ENCODE assay signal across 11 mouse cellular contexts in the genomic region with DNA sequence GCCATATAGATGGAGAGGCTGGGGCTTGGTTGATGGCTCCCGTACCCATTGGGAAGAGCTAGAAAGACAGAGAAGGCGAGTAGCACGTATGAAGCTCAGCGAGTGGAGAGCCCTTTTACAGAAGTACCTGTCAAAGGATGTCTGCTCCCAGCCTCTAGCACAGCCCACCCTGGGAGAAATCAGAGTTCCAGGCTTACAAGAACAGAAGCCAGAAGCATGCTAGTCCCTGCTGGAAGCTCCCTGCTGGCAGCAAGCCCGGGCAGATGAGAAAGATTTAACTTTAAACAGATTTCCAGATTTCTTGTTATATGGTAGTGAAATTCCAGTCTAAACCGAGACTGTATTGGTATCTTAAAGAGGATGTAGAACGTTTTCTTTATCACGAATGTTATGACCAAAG.
DNase-seq lines count a peak whose midpoint lies in the region; ATAC-seq lines count a peak whose summit lies in the region.
"Had no signal": no experiment of that assay in that cellular context is flagged by ENCODE, and none has a peak within 500 bp of the region (broad histone marks: within the 10 kb centered on the region; RNA-seq: fewer than 3 reads in every experiment).

No protein-coding gene starts in this region.

- no peak overlapping the region for H3K4me2 ChIP-seq in kidney, embryonic 16.5 days (replicated peaks; ENCODE audit: low read depth, low read length)
- no peak overlapping the region for H3K4me2 ChIP-seq in hindbrain, embryonic 12.5 days (replicated peaks)
- H3K4me2 ChIP-seq: hindbrain, embryonic 15.5 days had no signal

- H3K9me3 ChIP-seq in kidney, embryonic 16.5 days (ENCODE audit: low read length), result no peaks in the 10 kb centered on the region
- no peaks in the 10 kb centered on the region for H3K9me3 ChIP-seq in hindbrain, embryonic 12.5 days (replicated peaks)
- H3K9me3 ChIP-seq: hindbrain, embryonic 15.5 days had no signal

- H3K4me1 ChIP-seq in kidney, embryonic 16.5 days (ENCODE audit: insufficient read depth, low read length), result 0 out of 2 replicates have a peak, but pooled peaks cover 4% of the 10 kb centered on the region
- no peaks in the 10 kb centered on the region for H3K4me1 ChIP-seq in hindbrain, embryonic 12.5 days

- intact Hi-C loops in gastrocnemius, postnatal 14 days (cut with DNase I; ENCODE audit: low total_unique reads), result no loop called here

- ATAC-seq in kidney, embryonic 16.5 days (ENCODE audit: low FRiP score, low TSS enrichment), result no peak
- no peak for ATAC-seq in hindbrain, embryonic 12.5 days (ENCODE audit: low FRiP score)

- no peak overlapping the region for H3K9ac ChIP-seq in kidney, embryonic 16.5 days (replicated peaks; ENCODE audit: low read length)
- H3K9ac ChIP-seq in hindbrain, embryonic 12.5 days, result no peak overlapping the region
- H3K9ac ChIP-seq: hindbrain, embryonic 15.5 days had no signal

- H3K36me3 ChIP-seq in kidney, embryonic 16.5 days (ENCODE audit: insufficient read depth, low read length), result no peaks in the 10 kb centered on the region
- no peaks in the 10 kb centered on the region for H3K36me3 ChIP-seq in hindbrain, embryonic 12.5 days
- H3K36me3 ChIP-seq: hindbrain, embryonic 15.5 days had no signal

- H3K4me3 ChIP-seq in kidney, embryonic 16.5 days (ENCODE audit: low read length), result no peak overlapping the region
- no peak overlapping the region for H3K4me3 ChIP-seq in hindbrain, embryonic 12.5 days
- H3K4me3 ChIP-seq: hindbrain, embryonic 15.5 days had no signal

- no peak for DNase-seq in kidney, postnatal 25 days
- DNase-seq in brain, adult 2 months (ENCODE audit: low read depth, low spot score), result peak; percentile 79
- peak; percentile 64 for DNase-seq in gastrocnemius, postnatal 14 days
- DNase-seq in right cerebral cortex, adult 18-20 months, result peak; percentile 74
- DNase-seq in spleen, postnatal 14 days (ENCODE audit: low spot score in 2 of 2), result no peak
- no peak for DNase-seq in urinary bladder, postnatal 14 days (ENCODE audit: low spot score)
- DNase-seq: lung, postnatal 36 days; thymus, postnatal 25 days had no signal

- peak overlapping the region; percentile 1; the same call in 1 of the 2 replicates for H3K27ac ChIP-seq in kidney, embryonic 16.5 days (ENCODE audit: low read length)
- no peak overlapping the region for H3K27ac ChIP-seq in hindbrain, embryonic 12.5 days
- H3K27ac ChIP-seq: hindbrain, embryonic 15.5 days had no signal

- 68% methylated on average over 8 of the region's 8 CpGs for WGBS in kidney, embryonic 16.5 days
- WGBS in hindbrain, embryonic 12.5 days, result 68% methylated on average over 8 of the region's 8 CpGs

- H3K27me3 ChIP-seq in kidney, embryonic 16.5 days (ENCODE audit: insufficient read depth, low read length), result no peaks in the 10 kb centered on the region
- no peaks in the 10 kb centered on the region; the same call in 1 of the 2 replicates for H3K27me3 ChIP-seq in hindbrain, embryonic 12.5 days
- H3K27me3 ChIP-seq: hindbrain, embryonic 15.5 days had no signal

Comparison
In these comparisons a context has a peak if more than half of its experiments do, and no peak if none do; other contexts are left out.
1. DNase-seq: peak in brain, adult 2 months (single experiment), gastrocnemius, postnatal 14 days (single experiment) and right cerebral cortex, adult 18-20 months (single experiment); none in kidney, postnatal 25 days (0 of 2), spleen, postnatal 14 days (0 of 2) and urinary bladder, postnatal 14 days (single experiment).